Mouse (Mus musculus): ENCODE results near the gene Ostm1.

The Ostm1 gene

DNA sequence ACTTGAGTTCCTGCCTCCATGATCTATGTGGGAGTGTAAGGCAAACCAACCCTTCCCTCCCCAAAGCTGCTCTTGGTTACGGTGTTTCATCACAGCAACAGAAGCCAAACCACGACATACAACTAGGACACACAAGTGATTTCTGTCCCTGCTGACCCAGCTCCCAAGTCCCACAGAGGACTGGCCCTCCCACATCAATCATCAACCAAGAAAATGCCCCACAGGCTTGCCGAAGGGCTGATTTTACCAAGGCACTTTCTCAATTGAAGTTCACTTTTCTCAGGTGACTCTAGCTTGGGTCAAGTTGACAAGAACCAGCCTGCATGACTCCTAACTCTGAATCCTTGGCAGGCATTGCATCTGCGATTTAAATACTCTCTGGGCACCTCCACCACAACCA, 91.9 kb downstream of the Ostm1 start:
- no peaks in the 10 kb centered on the region for H3K36me3 ChIP-seq (ENCODE audit: control insufficient read depth, insufficient read depth, low read length, poor library complexity, severe bottlenecking)
- H3K27me3 ChIP-seq (ENCODE audit: control insufficient read depth, insufficient read depth, low read length, poor library complexity, severe bottlenecking) = no peaks in the 10 kb centered on the region
- DNase-seq (ENCODE audit: low read depth, low spot score) = no peak

DNA sequence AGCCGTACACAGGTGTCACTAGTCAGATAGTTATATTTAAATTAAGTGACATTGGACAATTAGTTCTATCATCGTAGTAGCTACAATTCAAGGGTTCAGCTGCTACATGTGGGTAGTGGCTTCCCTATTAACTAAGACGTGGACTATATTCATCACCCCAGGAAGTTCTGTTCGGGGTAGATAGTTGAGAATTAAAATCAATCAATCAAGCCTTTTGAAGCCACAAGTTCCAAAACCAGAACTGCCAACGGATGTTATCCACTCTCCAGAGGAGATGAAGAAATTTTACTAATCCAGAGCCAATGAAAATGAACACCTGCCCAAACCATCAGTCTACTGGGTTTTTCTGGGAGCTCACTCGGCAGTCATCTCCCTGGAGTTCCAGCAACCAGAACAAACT, 94.7 kb downstream of the Ostm1 start:
- no peak for DNase-seq (ENCODE audit: low read depth, low spot score)
- 0 out of 2 replicates have a peak, but pooled peaks cover 2% of the 10 kb centered on the region for H3K36me3 ChIP-seq (ENCODE audit: control insufficient read depth, insufficient read depth, low read length, poor library complexity, severe bottlenecking)
- H3K27me3 ChIP-seq (ENCODE audit: control insufficient read depth, insufficient read depth, low read length, poor library complexity, severe bottlenecking) = no peaks in the 10 kb centered on the region

DNA sequence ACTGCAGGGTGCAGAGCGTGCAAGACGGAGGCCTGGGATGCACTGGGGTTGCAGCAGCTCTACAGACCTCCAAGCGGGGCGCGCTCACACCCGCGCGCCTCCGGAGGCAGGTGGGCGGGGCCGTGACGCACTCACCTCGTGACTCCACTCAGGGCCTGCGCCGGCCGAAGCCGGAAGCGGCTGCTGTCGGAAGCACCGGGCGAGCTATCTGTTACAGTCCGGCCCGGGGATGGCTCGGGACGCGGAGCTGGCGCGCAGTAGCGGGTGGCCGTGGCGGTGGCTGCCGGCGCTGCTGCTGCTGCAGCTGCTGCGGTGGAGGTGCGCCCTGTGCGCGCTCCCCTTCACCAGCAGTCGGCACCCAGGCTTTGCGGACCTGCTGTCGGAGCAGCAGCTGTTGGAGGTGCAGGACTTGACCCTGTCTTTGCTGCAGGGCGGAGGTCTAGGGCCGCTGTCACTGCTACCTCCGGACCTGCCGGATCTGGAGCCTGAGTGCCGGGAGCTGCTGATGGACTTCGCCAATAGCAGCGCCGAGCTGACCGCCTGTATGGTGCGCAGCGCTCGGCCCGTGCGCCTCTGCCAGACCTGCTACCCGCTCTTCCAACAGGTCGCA, 95.2 kb downstream of the Ostm1 start:
- DNase-seq (ENCODE audit: low read depth, low spot score) = peak; percentile 94
- Histone ChIP-seq H3K36me3 (ENCODE audit: control insufficient read depth, insufficient read depth, low read length, poor library complexity, severe bottlenecking) (0 out of 2 replicates have a peak, but pooled peaks cover 2% of the 10 kb centered on the region), H3K27me3 (ENCODE audit: control insufficient read depth, insufficient read depth, low read length, poor library complexity, severe bottlenecking) (no peaks in the 10 kb centered on the region)

DNA sequence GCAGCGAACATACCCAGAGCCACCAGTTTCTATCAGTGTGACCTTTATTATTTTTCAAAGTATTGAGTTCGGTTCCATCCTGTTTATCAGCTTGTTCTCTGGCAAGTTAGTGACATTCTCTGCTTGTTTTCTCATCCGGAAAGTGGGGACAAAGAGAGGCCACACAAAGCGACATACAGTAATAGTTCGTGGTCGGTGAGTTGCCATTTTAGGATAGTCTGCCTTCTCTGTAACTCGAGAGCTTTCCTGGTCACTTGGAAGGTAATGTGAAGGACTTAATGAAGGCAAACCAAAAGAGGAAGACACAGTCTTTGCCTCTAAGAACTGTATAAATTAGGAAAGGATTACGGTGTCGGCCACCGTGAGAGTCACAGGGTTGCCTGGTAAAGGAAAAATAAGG, 96.0 kb downstream of the Ostm1 start:
- peak; percentile 30 for DNase-seq (ENCODE audit: low read depth, low spot score)
- H3K27me3 ChIP-seq (ENCODE audit: control insufficient read depth, insufficient read depth, low read length, poor library complexity, severe bottlenecking) = no peaks in the 10 kb centered on the region
- 0 out of 2 replicates have a peak, but pooled peaks cover 2% of the 10 kb centered on the region for H3K36me3 ChIP-seq (ENCODE audit: control insufficient read depth, insufficient read depth, low read length, poor library complexity, severe bottlenecking)

DNA sequence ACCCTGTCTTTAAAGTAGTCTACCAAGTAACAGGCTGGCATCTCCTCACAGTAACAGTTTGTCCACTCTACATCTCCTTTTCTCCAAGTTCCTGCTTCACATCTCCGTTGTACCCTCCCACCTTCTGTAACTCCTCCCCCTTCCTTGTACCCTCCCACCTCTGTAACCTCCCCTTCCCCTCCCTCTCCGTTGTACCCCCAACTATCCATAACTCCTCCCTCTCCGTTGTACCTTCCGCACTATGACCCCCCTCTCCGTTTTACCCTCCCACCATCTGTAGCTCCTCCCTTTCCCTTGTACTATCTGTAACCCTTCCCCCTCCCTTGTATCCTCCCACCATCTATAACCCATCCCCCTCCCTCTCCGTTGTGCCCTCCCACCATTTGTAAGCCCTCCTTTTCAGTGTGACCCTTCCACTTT, 97.0 kb downstream of the Ostm1 start:
- DNase-seq (ENCODE audit: low read depth, low spot score) = peak; percentile 54
- H3K36me3 ChIP-seq (ENCODE audit: control insufficient read depth, insufficient read depth, low read length, poor library complexity, severe bottlenecking) = 0 out of 2 replicates have a peak, but pooled peaks cover 2% of the 10 kb centered on the region
- H3K27me3 ChIP-seq (ENCODE audit: control insufficient read depth, insufficient read depth, low read length, poor library complexity, severe bottlenecking) = no peaks in the 10 kb centered on the region

DNA sequence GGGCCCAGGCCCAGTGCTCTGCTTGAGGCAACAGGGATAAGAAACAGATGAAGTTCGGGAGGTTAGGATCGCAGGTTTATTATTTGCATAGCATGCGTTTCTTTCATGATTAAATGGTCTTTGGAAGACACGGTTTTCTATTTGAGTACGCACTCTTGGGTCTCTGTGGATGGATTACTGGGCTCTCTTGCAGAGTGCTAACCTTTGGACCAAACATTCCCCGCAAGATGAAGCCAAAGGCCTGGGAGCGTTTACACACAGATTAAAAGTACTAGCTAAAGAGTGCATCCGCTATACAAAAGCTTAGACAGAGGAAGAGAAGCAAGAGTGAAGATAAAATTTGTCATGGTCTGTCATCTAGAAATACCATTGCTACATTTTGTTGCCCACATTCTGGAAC, 98.8 kb downstream of the Ostm1 start:
- Histone ChIP-seq H3K36me3 (ENCODE audit: control insufficient read depth, insufficient read depth, low read length, poor library complexity, severe bottlenecking) (0 out of 2 replicates have a peak, but pooled peaks cover 2% of the 10 kb centered on the region), H3K27me3 (ENCODE audit: control insufficient read depth, insufficient read depth, low read length, poor library complexity, severe bottlenecking) (no peaks in the 10 kb centered on the region)
- DNase-seq (ENCODE audit: low read depth, low spot score) = no peak

DNA sequence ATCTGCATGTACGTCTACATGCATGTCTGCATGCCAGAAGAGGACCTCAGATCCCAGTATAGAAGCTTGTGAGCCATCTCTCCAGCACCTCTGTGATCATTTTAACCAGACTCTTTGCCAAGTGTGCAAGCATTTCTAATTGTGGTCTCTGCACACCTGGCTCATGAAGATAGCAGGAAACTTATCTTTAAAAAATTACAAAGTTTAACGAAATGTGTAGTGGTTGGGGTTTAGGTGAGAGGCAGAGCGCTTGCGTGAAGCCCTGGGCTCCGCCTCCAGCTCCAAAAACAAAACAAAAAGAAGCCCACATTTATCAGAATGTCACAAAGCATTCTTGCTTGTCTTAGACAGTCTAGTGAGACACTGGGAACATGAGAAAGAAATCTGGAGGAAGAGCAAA, 104.3 kb downstream of the Ostm1 start:
- no peak for DNase-seq (ENCODE audit: low read depth, low spot score)
- Histone ChIP-seq H3K36me3 (ENCODE audit: control insufficient read depth, insufficient read depth, low read length, poor library complexity, severe bottlenecking) (0 out of 2 replicates have a peak, but pooled peaks cover 2% of the 10 kb centered on the region), H3K27me3 (ENCODE audit: control insufficient read depth, insufficient read depth, low read length, poor library complexity, severe bottlenecking) (no peaks in the 10 kb centered on the region)

DNA sequence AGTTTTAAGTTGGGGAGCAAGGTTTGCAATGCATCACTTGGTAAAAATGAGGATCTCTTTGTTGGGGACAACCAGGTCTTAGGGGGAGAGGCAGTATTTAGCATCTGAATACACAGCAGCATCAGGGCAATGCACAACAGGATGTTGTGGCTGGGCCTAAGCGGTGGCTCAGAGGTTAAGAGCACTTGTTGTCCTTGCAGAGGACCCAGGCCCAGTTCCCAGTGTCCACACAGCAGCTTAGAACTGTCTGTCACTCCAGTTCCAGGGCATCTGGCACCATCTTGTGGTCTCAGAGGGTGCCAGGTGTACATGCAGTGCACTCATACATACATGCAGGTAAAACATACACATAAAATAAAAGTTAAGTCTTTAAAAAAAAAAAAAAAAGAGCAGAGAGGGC, 106.1 kb downstream of the Ostm1 start:
- Histone ChIP-seq H3K27me3 (ENCODE audit: control insufficient read depth, insufficient read depth, low read length, poor library complexity, severe bottlenecking) (no peaks in the 10 kb centered on the region), H3K36me3 (ENCODE audit: control insufficient read depth, insufficient read depth, low read length, poor library complexity, severe bottlenecking) (0 out of 2 replicates have a peak, but pooled peaks cover 2% of the 10 kb centered on the region)
- no peak for DNase-seq (ENCODE audit: low read depth, low spot score)

DNA sequence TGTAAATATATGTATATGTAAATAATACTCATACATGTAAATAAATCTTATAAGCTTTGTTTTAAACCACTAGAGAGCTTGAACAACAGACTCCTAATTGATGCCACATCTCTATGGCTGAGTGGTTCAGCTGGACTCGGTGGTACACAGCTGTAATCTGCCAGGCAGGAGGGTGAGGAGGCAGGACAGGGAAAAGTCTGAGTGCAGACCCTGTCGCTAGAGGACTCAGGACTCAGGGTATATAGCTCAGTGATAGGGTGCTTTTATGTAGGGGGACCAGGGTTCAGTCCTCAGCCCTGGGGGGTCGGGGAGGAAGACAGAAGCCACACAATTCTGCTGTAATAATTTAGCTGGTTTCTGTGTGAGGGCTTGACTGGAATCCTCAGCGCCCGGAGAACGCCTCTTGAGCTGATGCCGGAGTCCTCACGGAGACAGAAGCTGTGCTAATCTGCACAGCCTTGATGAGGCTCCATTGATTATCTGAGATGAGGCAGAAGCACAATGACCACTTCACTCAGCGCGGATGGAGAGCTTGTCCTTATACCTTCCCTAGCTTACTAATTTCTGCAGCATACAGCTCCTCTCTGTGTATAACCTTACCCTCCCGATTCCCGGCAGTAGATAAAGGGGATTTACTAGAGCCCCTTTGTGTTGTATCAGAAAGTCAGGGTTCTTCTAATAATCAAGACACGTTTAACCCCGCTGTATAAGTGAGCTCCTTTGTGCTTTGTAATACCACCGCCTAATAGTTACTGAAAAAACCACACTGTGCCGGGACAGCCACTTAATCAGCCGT, 106.8 kb downstream of the Ostm1 start:
- H3K27me3 ChIP-seq (ENCODE audit: control insufficient read depth, insufficient read depth, low read length, poor library complexity, severe bottlenecking) = no peaks in the 10 kb centered on the region
- DNase-seq (ENCODE audit: low read depth, low spot score) = no peak
- 0 out of 2 replicates have a peak, but pooled peaks cover 2% of the 10 kb centered on the region for H3K36me3 ChIP-seq (ENCODE audit: control insufficient read depth, insufficient read depth, low read length, poor library complexity, severe bottlenecking)

DNA sequence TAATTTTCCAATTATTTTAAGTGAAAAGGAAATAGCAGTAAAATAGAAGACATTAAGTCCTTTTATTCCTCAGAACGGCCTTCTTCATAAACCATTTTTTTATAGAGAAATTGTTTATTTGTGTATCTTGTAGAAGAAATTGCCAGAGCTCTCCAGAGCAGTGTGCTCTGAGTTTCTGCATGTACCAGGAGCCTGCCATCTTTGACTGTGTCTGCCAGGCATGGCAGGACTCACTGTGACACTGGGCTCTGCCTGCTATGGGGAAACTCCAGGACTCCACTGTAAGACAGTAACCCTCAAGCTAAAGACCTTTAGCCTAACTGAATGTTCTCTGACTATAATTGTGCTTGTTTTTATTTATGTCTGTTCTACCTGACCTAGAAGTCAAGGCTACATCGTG, 107.4 kb downstream of the Ostm1 start:
- no peak for DNase-seq (ENCODE audit: low read depth, low spot score)
- H3K36me3 ChIP-seq (ENCODE audit: control insufficient read depth, insufficient read depth, low read length, poor library complexity, severe bottlenecking) = 0 out of 2 replicates have a peak, but pooled peaks cover 2% of the 10 kb centered on the region
- H3K27me3 ChIP-seq (ENCODE audit: control insufficient read depth, insufficient read depth, low read length, poor library complexity, severe bottlenecking) = no peaks in the 10 kb centered on the region

DNA sequence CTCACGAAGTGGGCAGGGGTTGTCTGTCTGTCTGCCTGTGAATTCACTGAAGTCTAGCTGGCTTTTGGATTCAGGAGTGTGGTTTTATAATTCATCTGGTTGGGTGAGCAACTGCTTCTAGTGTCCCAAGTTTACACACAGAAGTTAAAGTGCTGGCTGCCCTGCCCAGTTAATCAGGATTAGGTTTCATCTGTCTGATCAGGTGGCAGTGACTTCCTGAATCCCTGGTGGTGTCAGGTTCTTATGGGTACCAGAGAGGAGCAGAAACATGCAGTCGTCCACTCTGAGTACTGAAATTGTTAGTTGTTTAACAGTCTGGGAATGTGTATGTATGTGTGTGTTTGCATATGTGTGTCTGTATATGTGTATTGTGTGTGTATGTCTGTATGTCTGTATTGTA, 108.5 kb downstream of the Ostm1 start:
- Histone ChIP-seq H3K36me3 (ENCODE audit: control insufficient read depth, insufficient read depth, low read length, poor library complexity, severe bottlenecking) (0 out of 2 replicates have a peak, but pooled peaks cover 2% of the 10 kb centered on the region), H3K27me3 (ENCODE audit: control insufficient read depth, insufficient read depth, low read length, poor library complexity, severe bottlenecking) (no peaks in the 10 kb centered on the region)
- DNase-seq (ENCODE audit: low read depth, low spot score) = no peak

DNA sequence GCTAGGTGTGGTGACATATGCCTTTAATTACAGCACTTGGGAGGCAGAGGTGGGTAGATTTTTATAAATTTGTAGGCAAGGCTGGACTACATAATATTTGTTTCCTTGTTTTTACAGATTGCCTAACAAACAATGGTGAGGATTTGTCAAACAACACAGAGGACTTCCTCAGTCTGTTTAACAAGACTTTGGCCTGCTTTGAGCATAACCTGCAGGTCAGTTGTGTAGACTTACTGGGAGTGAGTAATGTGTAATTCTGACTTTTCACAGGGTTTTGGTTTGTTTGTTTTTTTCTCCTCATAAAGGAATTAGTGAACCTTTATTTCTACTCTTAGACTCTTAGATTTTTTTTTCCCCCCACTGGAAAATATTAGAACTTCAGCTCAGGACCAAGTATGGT, 109.2 kb downstream of the Ostm1 start:
- H3K36me3 ChIP-seq (ENCODE audit: control insufficient read depth, insufficient read depth, low read length, poor library complexity, severe bottlenecking) = 0 out of 2 replicates have a peak, but pooled peaks cover 2% of the 10 kb centered on the region
- DNase-seq (ENCODE audit: low read depth, low spot score) = no peak
- no peaks in the 10 kb centered on the region for H3K27me3 ChIP-seq (ENCODE audit: control insufficient read depth, insufficient read depth, low read length, poor library complexity, severe bottlenecking)

DNA sequence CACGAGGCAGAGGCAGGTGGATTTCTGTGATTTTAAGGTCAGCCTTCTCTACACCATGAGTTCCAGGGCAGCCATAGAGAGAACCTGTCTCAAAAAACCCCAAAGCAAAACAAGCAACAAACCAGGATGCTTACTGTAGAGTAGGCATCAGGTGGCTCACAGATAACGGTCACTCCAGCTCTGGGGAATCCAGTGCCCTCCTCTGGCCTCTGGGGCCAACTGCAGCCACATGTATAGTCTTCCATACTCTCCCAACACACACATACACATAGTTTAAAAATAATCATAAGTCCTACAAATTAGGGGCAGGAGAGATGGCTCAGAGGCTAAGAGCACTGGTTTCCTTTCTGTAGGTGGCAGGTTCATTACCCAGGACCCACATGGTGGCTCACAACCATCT, 109.9 kb downstream of the Ostm1 start:
- peak; percentile 8 for DNase-seq (ENCODE audit: low read depth, low spot score)
- H3K36me3 ChIP-seq (ENCODE audit: control insufficient read depth, insufficient read depth, low read length, poor library complexity, severe bottlenecking) = peaks cover 4% of the 10 kb centered on the region; the same call in 1 of the 2 replicates

DNA sequence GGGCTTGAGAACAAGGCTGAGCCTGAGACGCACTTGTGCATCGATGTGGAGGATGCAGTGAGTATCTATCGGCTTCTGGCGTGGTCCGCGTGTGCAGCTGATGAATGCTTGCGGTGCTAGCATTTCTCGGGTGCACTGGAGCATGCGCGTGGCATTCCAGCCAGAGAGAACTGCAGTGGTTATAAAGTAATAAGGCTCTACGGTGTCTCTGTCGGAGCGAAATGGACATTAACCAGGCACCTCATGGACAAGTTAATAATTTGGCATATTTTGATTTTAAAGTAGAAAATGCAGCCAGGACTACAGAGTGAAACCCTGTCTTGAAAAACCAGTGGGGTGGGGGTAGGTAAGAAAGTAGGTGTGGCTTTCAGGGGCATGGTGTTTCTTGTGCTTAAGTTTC, 112.7 kb downstream of the Ostm1 start:
- no peak for DNase-seq (ENCODE audit: low read depth, low spot score)
- Histone ChIP-seq H3K36me3 (ENCODE audit: control insufficient read depth, insufficient read depth, low read length, poor library complexity, severe bottlenecking) (peaks cover 7% of the 10 kb centered on the region), H3K27me3 (ENCODE audit: control insufficient read depth, insufficient read depth, low read length, poor library complexity, severe bottlenecking) (no peaks in the 10 kb centered on the region)

More for the DNA sequence above, 109.9 kb downstream of the Ostm1 start:
- H3K27me3 ChIP-seq (ENCODE audit: control insufficient read depth, insufficient read depth, low read length, poor library complexity, severe bottlenecking) = no peaks in the 10 kb centered on the region

DNA sequence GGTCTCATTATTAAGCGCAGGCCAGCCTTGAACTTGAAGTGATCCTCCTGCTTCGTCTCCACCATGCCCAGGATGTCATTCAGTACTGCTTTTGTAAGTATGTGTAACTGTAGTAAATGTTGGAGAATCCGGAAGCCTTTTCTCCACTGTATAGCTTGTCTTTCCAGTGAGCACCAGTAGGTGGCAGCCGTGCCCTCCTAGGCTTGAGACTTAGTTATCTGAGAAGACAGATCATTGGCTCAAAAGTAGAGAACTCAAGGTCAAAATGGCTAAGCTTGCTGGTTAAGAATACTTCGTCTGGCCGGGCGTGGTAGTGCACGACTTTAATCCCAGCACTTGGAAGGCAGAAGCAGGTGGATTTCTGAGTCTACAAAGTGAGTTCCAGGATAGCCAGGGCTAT, 113.4 kb downstream of the Ostm1 start:
- Histone ChIP-seq H3K27me3 (ENCODE audit: control insufficient read depth, insufficient read depth, low read length, poor library complexity, severe bottlenecking) (no peaks in the 10 kb centered on the region), H3K36me3 (ENCODE audit: control insufficient read depth, insufficient read depth, low read length, poor library complexity, severe bottlenecking) (peaks cover 7% of the 10 kb centered on the region)
- DNase-seq (ENCODE audit: low read depth, low spot score) = peak; percentile 80

Data from splenic B cell, adult 2 months (primary cell).